Mouse (Mus musculus): ENCODE data around the gene Slc18b1.
"Not testable (repeated sequence)": the region's sequence is repeated elsewhere in the genome, so short reads cannot be mapped to it uniquely, and the experiment has no call there.

Gene Slc18b1
- long read RNA-seq, experiment 1, transcript Slc18b1-201 (14 exons, 2,837 nt): major isoform, 5 of 6 reads
- long read RNA-seq, experiment 1, partial matches to known transcripts: 1 of 6 reads
- long read RNA-seq, experiment 1, other reads (novel, unspliced or antisense): 0 of 6 reads
- long read RNA-seq, experiment 2, partial matches to known transcripts: 0 of 6 reads
- long read RNA-seq, experiment 2, other reads (novel, unspliced or antisense): 3 of 6 reads

DNA sequence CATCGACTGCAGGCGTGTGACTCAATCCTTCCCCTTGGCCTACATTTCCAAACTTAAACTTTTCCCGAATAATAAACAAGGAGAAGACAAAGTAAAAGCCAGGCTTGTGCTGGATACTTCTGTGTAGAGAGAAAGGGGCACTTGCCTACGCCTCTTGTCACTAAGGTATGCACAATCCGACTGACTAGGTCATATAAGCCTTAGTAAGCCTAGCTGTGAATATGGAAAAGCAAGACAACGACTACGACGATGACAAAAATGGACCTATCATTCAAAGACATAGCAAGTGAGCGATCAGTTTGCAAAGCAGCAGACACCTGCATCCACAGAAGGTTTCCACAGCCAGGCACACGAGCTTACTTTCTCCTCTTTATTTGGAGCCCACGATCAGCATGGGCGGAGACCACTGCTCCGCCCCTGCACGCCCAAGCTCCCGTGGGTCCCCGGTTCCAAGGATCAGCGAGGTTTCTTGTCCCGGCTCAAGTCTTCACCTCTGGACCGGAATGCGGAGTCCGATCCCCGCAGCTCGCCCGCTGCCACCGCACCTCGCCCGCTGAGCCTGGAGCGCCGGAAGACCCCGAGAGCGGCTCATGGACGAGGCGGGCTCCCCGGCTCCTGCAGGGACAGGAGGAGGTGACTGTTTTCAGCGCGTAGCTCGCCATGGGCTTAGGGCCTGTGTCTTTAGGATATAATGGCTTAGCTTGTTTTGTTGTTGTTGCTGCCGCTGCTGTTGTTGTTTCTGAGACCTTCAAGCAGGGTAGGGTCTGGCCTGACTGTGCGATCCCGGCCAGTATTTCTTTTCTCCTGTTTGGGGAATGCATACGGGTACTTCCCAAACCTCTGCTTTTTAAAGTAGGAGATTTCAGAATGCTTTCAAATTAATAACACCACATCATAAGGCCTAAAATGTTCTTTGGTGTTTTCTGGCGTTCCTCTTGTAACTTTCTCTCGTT lies at the start of gene Slc18b1:
Gene Slc18b1 (plus strand): TSS at position 436 of the 953 bp plus-strand sequence.
- intact Hi-C loops (cut with DNase I): no loop called here

DNA sequence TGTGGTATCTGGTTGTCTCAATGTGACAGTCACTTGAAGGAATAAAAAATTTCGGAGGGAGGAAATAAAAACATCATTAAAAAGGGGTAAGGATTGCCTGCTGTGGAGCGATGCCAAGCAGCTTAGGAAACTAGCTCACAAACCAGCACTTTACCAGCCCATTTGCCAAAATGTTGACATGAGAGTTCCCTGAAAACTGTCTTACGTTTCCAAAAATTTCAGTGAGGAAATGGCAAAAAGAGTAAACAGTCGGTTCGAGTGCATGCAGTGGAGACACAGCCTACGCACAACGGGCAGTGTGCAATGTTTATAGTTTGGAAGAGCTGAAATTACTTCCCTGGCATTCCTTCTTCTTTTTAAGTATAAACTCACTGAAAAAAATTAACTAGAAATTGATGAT lies 42.6 kb upstream of the Slc18b1 start:
- intact Hi-C loops (cut with DNase I): no loop called here

DNA sequence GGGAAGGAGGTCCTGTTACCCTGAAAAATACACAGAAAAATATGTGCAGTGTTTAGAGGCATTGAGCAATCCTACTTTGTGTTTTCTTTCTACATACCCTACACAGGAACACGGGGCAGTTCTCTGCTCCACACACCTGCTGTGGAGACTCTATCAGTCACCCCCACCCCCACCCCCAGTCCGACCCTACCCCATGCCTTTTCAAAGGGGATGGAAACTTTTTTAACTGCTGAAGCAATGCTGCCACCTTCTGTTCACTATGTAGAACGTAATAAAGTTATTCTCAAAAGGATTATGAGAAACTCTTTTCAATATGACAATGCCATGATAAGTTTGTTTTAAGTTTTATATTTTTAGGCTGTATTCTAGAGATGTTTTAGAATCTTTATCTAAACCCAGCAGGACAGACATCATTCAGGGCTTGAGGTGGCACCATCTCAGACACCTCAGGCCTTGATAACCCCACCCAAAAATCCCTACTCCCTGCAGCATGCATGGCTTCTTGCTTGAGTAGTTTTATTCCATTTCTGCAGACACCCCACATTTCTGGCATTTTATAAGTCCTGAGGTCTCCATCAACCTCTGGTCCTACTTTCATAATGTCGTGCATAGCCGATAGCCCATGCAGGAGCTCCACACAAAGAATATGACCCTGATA lies 19.4 kb upstream of the Slc18b1 start:
- intact Hi-C loops (cut with DNase I): loop anchor here (10.0 kb wide), 2 partner anchors 663 to 693 kb away; no protein-coding TSS in a partner anchor

DNA sequence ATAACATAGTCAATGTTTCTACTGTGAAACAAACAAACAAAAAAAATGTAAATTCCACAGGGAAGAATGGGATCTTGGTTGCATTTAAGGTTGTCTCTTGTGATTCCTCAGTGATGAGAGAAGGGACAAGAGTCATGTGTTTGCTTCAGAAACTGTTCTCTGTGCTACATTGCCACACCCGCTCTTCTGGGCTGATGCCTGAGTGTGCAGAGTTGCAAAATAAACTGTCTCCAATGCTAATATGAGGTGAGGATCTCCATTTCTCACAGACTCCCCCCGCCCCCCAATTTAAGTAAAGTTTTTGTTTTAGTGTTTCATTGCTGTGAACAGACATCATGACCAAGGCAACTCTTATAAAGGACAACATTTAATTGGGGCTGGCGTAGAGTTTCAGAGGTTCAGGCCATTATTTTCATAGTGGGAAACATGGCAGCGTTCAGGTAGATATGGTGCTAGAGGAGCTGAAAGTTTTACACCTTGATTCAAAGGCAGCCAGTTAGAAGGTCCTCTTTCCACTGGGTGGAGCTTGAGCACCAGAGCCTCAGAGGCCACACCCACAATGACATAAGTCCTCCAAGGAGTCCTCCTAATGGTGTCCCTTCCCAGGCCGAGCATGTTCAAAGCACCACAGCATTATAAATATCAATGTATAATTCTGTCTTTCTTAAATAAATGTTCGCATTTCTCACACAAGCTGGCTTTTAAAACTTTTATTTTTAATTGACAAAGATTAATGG lies 16.1 kb upstream of the Slc18b1 start:
- intact Hi-C loops (cut with DNase I): no loop called here

DNA sequence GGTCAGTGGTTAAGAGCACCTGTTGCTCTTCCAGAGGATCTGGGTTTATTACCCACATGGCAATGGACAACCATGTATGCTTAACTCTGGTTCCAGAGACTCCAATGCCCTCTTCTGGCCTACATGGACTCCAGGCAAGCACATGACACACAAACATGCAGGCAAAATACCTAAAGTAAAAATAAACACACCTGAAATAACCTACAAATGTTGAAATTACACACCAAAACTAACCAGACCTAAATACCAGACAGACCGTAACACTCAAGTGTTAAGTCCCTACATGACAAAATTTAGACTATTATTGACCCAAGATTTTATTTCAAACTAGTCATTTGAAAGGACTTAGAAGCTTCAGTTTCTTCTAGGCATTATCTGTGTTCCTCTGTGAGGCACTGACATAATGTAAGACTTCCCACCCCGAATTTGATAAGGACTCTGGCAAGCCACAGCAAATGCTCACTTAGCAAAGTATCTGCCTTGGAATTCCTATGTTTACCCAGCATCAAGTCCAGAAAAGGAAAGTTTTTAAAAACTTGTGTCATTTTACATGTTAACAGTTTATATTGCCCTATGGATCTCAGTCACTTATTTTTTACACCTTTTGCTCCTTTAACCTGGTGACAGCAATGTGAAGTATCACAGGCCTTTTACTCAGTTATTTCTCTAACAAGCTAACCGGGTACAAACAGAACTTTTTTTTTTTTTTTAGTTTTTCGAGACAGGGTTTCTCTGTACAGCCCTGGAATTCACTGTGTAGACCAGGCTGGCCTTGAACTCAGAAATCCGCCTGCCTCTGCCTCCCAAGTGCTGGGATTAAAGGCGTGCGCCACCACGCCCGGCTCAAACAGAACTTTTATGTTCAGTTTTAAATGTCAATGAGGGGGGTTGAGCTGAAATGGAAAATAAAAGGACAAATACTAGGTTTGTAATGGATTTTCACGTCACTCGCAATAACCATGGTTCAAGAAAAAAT lies 14.7 kb upstream of the Slc18b1 start:
- intact Hi-C loops (cut with DNase I): no loop called here

DNA sequence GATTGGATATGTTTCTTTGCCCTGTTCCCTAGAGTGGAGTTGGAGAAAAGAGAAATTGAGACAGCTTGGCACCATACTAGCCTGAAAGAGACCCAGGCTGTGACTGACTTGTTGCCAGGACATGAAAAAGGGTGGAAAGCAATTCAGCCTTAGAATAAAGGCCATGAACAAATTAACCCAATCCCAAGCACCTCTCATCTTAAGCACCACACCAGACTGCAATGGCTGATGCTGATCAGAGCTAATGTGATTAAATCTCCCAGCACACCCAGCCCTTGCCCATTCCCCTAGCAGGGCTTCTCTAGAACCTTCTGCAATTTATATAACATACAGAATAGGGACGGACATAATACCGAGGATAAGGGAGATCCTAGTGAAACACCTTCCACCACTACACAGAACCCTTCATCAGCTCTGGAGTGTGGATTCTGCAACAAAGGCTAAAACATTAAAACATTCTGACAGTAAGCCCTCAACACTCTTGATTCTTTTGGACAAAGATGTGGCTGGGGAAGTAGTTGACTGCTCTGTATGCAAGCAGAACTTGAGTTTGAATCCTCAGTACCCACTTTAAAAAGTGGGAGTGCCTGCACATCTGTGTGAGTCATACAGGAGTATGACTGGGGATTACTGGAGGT lies 13.8 kb upstream of the Slc18b1 start:
- intact Hi-C loops (cut with DNase I): no loop called here

DNA sequence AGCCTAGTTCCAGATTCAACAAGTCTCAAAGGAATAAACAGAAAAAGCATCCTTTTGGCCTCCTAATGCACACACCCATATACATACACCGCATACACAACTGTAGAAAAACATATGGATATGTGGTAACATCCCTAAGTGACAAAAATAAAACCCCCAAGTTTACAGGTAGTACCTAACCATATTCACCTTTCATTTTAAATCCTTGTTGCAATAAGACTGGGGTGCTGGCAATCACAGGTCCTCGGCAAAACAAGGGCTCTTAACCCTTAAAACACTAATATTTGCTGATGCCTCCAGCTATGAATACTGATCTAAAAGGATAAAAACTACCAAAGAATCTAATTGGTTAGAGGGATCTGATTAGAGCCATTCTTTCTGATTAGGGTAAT lies 13.3 kb upstream of the Slc18b1 start:
- intact Hi-C loops (cut with DNase I): no loop called here

DNA sequence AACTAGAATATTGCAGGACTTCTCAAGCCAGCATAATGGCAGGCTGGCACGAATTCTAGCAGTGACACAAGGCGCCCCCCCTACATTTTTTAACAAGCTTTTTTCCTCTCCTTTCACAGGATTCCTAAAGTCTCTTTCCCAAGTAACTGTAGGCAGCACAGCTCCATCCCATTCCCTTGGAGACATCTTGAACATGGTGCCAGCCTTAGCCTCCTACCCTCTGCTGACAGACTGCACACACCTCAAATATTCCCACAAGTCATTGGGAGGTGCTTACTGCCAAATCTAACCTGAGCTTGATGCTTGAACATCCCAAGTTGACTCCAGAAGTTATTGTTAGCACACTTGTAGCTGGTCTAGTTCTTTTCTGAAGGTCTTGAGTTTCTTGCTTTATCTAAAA lies 12.7 kb upstream of the Slc18b1 start:
- intact Hi-C loops (cut with DNase I): no loop called here

DNA sequence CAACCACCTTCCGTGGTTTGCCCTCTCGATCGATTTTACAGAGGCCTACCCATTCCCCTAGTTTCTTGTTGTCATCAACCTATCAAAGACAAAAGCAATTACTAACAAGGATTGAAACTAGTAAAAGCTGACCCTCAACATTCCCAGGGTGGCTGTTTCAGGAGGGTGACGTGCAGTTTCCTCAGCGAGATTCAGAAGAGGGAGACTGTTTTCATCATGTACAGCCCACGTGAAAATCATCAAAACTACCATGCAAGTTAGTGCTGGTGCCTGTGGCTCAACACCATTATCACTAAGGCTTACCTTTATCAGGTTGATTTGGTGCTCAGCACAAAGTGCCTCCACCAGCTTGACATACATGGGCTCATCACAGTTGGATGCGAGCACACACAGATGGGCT lies 11.2 kb upstream of the Slc18b1 start:
- intact Hi-C loops (cut with DNase I): not testable (repeated sequence)

DNA sequence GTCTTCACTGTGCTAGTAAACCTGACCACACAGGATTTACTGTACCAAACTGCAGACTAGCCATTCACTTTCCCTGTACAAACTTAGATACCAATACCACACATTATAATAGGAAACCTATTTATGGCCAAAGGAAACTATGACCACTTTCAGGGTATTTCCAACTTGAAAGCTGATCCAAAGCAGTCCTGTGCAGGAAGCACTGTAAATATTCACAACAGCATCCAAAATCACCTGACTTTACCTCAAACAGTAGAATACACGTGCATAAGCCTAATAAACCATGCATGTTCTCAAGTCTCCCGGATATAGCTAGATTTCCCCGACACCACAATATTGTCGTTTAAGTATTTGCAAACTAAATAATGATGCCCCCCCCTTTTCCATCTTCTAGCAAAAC lies 10.7 kb upstream of the Slc18b1 start:
- intact Hi-C loops (cut with DNase I): no loop called here

DNA sequence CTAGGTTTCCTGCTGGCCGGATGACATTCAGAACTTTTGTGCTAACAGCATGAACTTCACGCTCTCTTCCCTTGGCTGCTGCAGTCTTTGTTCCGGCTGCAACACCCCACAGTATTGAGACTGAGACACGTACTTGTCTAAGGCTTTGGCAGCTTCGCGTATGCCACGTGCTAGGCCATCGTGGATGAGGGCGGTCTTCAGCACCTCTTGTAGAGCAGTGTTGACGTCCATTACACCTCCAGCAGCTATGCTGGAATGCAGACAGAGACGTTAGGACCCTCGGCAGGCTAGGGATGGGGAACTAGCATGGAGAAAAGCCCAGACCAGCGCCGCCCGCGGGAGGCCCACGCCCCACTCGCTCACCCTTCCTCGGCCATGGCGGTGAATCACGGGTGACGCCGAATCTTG lies 10.2 kb upstream of the Slc18b1 start:
- intact Hi-C loops (cut with DNase I): not testable (repeated sequence)

DNA sequence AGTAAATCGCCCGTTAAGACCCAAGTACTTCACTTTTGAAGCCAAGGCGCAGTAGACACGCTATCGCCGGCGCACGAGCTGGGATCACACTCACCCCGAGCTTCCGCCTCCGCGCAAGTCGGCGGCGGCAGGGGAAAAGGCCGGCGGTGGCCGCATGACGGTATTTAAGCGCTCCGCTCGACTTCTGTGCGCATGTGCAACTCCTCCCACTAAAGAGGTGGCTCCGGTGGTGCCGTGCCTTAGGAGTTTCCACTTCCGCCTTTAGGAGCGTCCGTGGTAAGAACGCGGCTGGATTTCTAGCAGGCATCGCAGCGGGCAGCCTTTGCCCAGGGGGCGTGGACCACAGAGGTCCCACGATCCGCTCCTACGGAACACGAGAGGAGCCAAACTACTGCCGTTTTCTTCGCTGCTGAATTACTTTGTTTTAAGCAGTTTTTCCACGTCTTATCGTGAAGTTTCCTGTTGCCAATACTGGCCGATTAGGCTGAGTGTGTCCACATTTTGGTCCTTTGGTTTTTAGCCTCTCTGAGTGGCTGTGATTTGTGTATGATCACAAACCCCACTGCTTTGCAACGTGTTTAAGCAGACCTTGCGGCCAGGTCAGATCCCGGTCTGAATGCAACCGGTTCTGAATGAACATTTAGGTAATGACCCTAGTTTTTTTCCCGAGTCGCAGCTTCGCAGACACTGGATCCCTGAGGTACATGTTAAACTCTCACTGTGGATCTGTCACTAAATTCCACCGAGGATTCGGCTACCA lies 9.5 kb upstream of the Slc18b1 start, which contains the start of gene Rps12:
Gene Rps12 (minus strand): TSS at position 214 of the 760 bp plus-strand sequence.
- intact Hi-C loops (cut with DNase I): no loop called here

DNA sequence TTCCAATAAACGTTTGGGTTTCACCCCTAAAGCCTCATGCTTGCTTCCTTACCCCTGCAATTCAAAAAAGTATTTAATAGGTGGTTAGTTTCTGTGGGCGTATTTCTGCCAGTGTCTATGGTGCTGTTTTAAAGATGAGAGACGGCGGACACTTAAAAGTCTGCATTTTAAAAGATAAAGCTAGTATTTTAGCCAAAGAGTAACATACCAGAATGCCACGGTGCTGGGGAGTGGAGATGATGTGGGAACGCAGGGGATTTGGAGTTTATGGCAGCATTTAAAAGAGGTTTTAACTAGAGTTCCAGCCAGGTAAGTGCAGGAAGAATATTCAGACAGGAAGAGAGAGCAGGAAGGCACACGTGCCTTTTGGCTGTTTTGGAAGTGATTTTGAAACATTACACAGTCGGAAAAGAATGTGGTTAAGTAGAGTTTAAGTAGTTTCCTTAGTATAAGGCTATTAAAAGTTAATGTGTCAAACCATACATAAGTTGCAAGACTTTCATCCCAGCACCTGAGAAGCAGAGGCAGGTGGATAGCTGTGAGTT lies 8.7 kb upstream of the Slc18b1 start:
- intact Hi-C loops (cut with DNase I): no loop called here

DNA sequence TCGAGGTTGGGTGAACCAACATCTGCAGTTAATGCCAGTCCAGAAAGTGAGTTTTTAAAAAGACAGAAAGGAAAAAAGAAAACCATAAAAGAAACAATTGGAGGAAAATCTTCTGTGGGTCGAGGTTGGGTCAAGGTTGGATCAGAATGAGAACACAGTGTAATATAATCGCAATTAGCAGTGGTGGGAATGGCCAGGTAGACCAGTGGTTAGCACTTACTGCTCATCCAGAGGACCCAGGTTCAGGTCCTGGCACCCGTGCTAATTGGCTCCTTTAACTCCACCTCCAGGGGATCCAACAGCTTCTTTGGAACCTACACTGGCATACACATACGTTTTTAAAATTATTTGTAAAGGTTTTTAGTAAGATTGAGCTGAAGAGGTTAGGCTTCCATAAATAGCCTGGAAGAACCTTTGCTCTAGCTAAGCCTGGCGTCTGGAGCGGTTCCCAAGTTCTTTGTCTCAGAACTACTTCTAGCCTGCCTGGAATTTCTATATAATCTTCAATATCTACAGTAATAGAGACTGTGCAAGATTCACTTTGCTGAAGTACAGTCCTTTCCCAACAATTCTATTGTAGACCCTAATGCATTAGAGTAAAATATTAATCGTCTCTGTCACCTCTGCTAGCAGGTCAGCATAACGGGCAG lies 790 bp upstream of the Slc18b1 start:
- intact Hi-C loops (cut with DNase I): no loop called here

DNA sequence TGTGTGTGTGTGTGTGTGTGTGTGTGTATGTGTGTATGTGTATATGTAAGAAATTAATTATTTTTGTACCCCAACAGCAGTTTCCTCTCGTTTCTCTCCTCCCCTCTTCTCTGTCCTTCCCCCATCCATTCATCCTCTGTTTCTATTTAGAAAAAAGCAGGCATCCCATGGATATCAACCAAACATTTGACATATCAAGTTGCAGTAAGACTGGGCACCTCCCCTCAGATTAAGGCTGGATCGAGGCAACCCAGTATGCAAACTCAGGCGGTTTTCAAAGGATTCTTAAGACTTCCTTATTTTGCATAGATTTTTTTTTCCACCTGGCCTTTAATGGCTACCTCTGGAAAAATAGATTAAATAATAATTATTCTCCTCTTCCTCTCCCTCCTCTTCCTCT lies 820 bp downstream of the Slc18b1 start:
- intact Hi-C loops (cut with DNase I): no loop called here

DNA sequence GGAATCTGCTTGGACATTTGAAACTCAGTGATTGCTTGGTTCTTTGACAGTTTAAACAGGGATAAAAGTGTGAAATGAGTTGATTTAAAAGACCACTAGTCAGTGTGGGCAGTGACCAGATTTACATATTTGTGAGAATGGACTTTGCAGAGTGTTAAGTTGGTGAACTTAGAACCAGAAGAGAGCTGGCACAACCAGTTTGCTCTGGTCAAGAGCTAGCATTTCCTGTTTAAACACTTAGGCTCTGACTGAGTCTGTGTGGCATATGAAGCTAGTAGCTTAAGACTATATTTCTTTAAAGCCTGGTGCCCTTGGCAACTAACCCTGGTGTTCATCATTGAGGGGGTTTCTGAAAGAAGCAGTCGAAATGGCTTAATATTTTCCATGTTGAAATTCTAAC lies 1.4 kb downstream of the Slc18b1 start:
- intact Hi-C loops (cut with DNase I): no loop called here

DNA sequence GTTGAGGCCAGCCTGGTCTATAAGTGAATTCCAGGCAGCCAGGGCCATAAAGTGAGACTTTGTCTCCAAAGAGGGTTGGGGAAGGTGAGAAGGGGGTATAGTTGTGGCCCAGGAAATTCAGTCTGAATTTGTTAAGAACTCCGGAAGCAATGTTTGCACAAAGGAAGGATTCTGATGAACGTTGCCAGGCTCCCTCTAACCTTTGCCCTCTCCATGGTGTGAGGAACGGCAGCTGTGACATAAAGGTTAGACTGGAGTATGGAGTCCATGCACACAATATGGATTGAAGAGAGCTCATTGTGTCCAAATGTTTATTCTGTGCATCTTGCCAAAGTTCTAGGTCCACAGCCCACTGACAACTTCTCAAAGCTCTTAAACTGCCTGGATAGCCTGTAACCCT lies 3.1 kb downstream of the Slc18b1 start:
- intact Hi-C loops (cut with DNase I): no loop called here

DNA sequence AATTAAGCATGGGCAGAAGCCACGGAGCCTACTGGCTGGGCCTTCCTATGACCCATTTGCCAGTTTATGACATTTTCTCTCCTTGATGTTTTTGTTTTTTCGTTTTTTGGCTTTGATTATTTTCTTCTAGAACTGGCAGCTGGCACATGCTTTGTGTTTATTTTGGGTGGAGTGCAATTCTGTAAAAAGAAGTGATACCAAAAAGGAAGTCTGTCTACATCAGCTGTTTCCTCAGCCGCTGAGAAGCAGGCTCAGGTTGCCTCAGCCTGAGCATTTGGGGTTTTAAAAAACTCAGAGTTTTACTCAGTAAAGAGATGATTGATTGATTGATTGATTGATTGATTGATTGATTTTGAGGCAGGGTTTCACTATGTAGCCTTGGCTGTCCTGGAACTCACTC lies 6.1 kb downstream of the Slc18b1 start:
- intact Hi-C loops (cut with DNase I): no loop called here

Data from adrenal gland (tissue).